Mouse (Mus musculus): Measurements from ENCODE around the gene Rflna. TPM values are rescaled to one million over a fixed set of nuclear protein-coding genes. Genes with fewer than 3 reads are reported as not detected.

Gene Rflna
- total and polyA plus RNA-seq, 2 experiments from 2014 or later = 7.2 to 10.6 TPM

GRCm38 (mm10) chr5:125040128-125040584 is 37.1 kb downstream of the Rflna start:
- no peak overlapping the region for H3K4me2 ChIP-seq (ENCODE audit: low read depth, low read length, poor library complexity, severe bottlenecking)
- no peak overlapping the region for H3K9ac ChIP-seq (replicated peaks; ENCODE audit: low read length, poor library complexity, severe bottlenecking)
- H3K4me3 ChIP-seq (ENCODE audit: low read depth, low read length) = no peak overlapping the region
- peak; percentile 50 for DNase-seq (ENCODE audit: low spot score)
- no peaks in the 10 kb centered on the region for H3K4me1 ChIP-seq (ENCODE audit: insufficient read depth, low read length)
- TF ChIP-seq CTCF (IDR thresholded peaks at IDR 0.05) = no peak
- H3K36me3 ChIP-seq (ENCODE audit: insufficient read depth, low read length) = peaks cover 53% of the 10 kb centered on the region
- H3K27ac ChIP-seq (ENCODE audit: low read depth, low read length) = no peak overlapping the region
- H3K9me3 ChIP-seq (ENCODE audit: low read length) = no peaks in the 10 kb centered on the region
- no peak for ATAC-seq (ENCODE audit: low FRiP score)
- WGBS = 60% methylated on average over 5 of the region's 5 CpGs
- no peaks in the 10 kb centered on the region for H3K27me3 ChIP-seq (ENCODE audit: insufficient read depth, low read length)

- no peaks in the 10 kb centered on the region for H3K27me3 ChIP-seq (ENCODE audit: insufficient read depth, low read length)
- no peak for TF ChIP-seq CTCF (IDR thresholded peaks at IDR 0.05)
- H3K4me1 ChIP-seq (ENCODE audit: insufficient read depth, low read length) = no peaks in the 10 kb centered on the region
- no peak for DNase-seq (ENCODE audit: low spot score)
- no peak for ATAC-seq (ENCODE audit: low FRiP score)
- H3K36me3 ChIP-seq (ENCODE audit: insufficient read depth, low read length) = peaks cover 48% of the 10 kb centered on the region
- no peak overlapping the region for H3K4me2 ChIP-seq (ENCODE audit: low read depth, low read length, poor library complexity, severe bottlenecking)
- WGBS = 85% methylated on average over 9 of the region's 9 CpGs
- H3K9ac ChIP-seq (replicated peaks; ENCODE audit: low read length, poor library complexity, severe bottlenecking) = no peak overlapping the region
- no peaks in the 10 kb centered on the region for H3K9me3 ChIP-seq (ENCODE audit: low read length)
- no peak overlapping the region for H3K4me3 ChIP-seq (ENCODE audit: low read depth, low read length)
- H3K27ac ChIP-seq (ENCODE audit: low read depth, low read length) = no peak overlapping the region
Measured at GRCm38 (mm10) chr5:125041578-125041977, 38.6 kb downstream of the Rflna start.

GRCm38 (mm10) chr5:125043448-125043847 is 40.4 kb downstream of the Rflna start:
- Histone ChIP-seq H3K4me3 (ENCODE audit: low read depth, low read length) (no peak overlapping the region), H3K4me1 (ENCODE audit: insufficient read depth, low read length) (no peaks in the 10 kb centered on the region), H3K9ac (replicated peaks; ENCODE audit: low read length, poor library complexity, severe bottlenecking) (no peak overlapping the region), H3K27me3 (ENCODE audit: insufficient read depth, low read length) (no peaks in the 10 kb centered on the region), H3K9me3 (ENCODE audit: low read length) (no peaks in the 10 kb centered on the region), H3K27ac (ENCODE audit: low read depth, low read length) (no peak overlapping the region), H3K36me3 (ENCODE audit: insufficient read depth, low read length) (peaks cover 48% of the 10 kb centered on the region), H3K4me2 (ENCODE audit: low read depth, low read length, poor library complexity, severe bottlenecking) (no peak overlapping the region)
- no peak for TF ChIP-seq CTCF (IDR thresholded peaks at IDR 0.05)
- no peak for ATAC-seq (ENCODE audit: low FRiP score)
- no peak for DNase-seq (ENCODE audit: low spot score)
- 83% methylated on average over 6 of the region's 6 CpGs for WGBS

GRCm38 (mm10) chr5:125045202-125045601 is 42.2 kb downstream of the Rflna start:
- Histone ChIP-seq H3K4me3 (ENCODE audit: low read depth, low read length) (no peak overlapping the region), H3K36me3 (ENCODE audit: insufficient read depth, low read length) (peaks cover 48% of the 10 kb centered on the region), H3K4me2 (ENCODE audit: low read depth, low read length, poor library complexity, severe bottlenecking) (no peak overlapping the region), H3K9me3 (ENCODE audit: low read length) (no peaks in the 10 kb centered on the region), H3K27me3 (ENCODE audit: insufficient read depth, low read length) (no peaks in the 10 kb centered on the region), H3K9ac (replicated peaks; ENCODE audit: low read length, poor library complexity, severe bottlenecking) (no peak overlapping the region), H3K4me1 (ENCODE audit: insufficient read depth, low read length) (no peaks in the 10 kb centered on the region), H3K27ac (ENCODE audit: low read depth, low read length) (no peak overlapping the region)
- 20% methylated on average over 5 of the region's 5 CpGs for WGBS
- no peak for ATAC-seq (ENCODE audit: low FRiP score)
- no peak for TF ChIP-seq CTCF (IDR thresholded peaks at IDR 0.05)
- DNase-seq (ENCODE audit: low spot score) = no peak

- no peaks in the 10 kb centered on the region for H3K4me1 ChIP-seq (ENCODE audit: insufficient read depth, low read length)
- DNase-seq (ENCODE audit: low spot score) = no peak
- TF ChIP-seq CTCF (IDR thresholded peaks at IDR 0.05) = no peak
- ATAC-seq (ENCODE audit: low FRiP score) = no peak
- H3K27ac ChIP-seq (ENCODE audit: low read depth, low read length) = no peak overlapping the region
- H3K9me3 ChIP-seq (ENCODE audit: low read length) = no peaks in the 10 kb centered on the region
- no peak overlapping the region; the same call in 1 of the 2 replicates for H3K9ac ChIP-seq (replicated peaks; ENCODE audit: low read length, poor library complexity, severe bottlenecking)
- peaks cover 57% of the 10 kb centered on the region for H3K36me3 ChIP-seq (ENCODE audit: insufficient read depth, low read length)
- no peaks in the 10 kb centered on the region for H3K27me3 ChIP-seq (ENCODE audit: insufficient read depth, low read length)
- no peak overlapping the region for H3K4me2 ChIP-seq (ENCODE audit: low read depth, low read length, poor library complexity, severe bottlenecking)
- 86% methylated on average over 5 of the region's 5 CpGs for whole genome bisulfite sequencing
- no peak overlapping the region for H3K4me3 ChIP-seq (ENCODE audit: low read depth, low read length)
Measured at GRCm38 (mm10) chr5:125046436-125046835, 43.4 kb downstream of the Rflna start.

- H3K9ac ChIP-seq (replicated peaks; ENCODE audit: low read length, poor library complexity, severe bottlenecking) = no peak overlapping the region
- 88% methylated on average over 4 of the region's 4 CpGs for WGBS
- H3K4me2 ChIP-seq (ENCODE audit: low read depth, low read length, poor library complexity, severe bottlenecking) = no peak overlapping the region
- H3K4me1 ChIP-seq (ENCODE audit: insufficient read depth, low read length) = no peaks in the 10 kb centered on the region
- H3K27ac ChIP-seq (ENCODE audit: low read depth, low read length) = no peak overlapping the region
- no peaks in the 10 kb centered on the region for H3K27me3 ChIP-seq (ENCODE audit: insufficient read depth, low read length)
- H3K9me3 ChIP-seq (ENCODE audit: low read length) = no peaks in the 10 kb centered on the region
- DNase-seq (ENCODE audit: low spot score) (no peak), ATAC-seq (ENCODE audit: low FRiP score) (no peak)
- no peak overlapping the region for H3K4me3 ChIP-seq (ENCODE audit: low read depth, low read length)
- peaks cover 57% of the 10 kb centered on the region for H3K36me3 ChIP-seq (ENCODE audit: insufficient read depth, low read length)
- no peak for TF ChIP-seq CTCF (IDR thresholded peaks at IDR 0.05)
Measured at GRCm38 (mm10) chr5:125049481-125049880, 46.5 kb downstream of the Rflna start.

All from midbrain, postnatal 0 days (tissue).